Mouse (Mus musculus): Measurements from ENCODE around the gene Nat14. TPM values are rescaled to one million over a fixed set of nuclear protein-coding genes. Genes with fewer than 3 reads are reported as not detected.

Gene Nat14
- polyA plus RNA-seq, 1 experiment from 2014 or later: 4.9 TPM

DNA sequence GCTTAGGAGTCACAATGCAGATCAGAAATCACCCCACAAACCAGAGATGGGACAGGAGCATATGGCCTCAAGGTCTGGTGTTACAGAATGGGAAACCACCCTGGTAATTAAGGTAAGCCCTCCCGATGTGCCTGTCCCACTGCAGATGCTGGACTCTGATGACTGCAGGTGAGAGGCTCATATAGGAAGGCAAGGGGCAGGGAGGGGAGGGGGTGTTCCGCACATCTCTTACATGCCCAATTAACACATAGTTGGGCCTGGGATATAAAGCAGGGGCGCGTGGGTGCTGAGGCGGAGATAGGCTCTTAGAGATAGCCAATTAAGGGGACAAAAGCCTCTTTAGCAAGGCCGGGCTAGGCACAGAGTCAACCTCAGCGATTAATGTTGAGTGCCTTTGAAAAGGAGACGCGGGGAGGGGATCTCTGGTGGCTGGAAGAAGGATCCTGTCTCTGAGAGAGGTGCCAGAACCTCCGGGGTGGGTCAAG lies 15.3 kb upstream of the Nat14 start, which contains the start of gene Gm36210:
Gene Gm36210, minus strand, starts transcription at position 51 of the 485 bp plus-strand sequence.
- H3K27me3 ChIP-seq (ENCODE audit: low read depth, poor library complexity, severe bottlenecking): no peaks in the 10 kb centered on the region
- H3K4me3 ChIP-seq: no peak within 1 kb of the TSS
- 77% methylated on average over 10 of the region's 10 CpGs for WGBS
- no peaks in the 10 kb centered on the region for H3K4me1 ChIP-seq
- no peaks in the 10 kb centered on the region for H3K36me3 ChIP-seq
- H3K27ac ChIP-seq: no peak within 1 kb of the TSS
- DNase-seq (ENCODE audit: low spot score): no peak
- H3K9me3 ChIP-seq (replicated peaks): no peaks in the 10 kb centered on the region

DNA sequence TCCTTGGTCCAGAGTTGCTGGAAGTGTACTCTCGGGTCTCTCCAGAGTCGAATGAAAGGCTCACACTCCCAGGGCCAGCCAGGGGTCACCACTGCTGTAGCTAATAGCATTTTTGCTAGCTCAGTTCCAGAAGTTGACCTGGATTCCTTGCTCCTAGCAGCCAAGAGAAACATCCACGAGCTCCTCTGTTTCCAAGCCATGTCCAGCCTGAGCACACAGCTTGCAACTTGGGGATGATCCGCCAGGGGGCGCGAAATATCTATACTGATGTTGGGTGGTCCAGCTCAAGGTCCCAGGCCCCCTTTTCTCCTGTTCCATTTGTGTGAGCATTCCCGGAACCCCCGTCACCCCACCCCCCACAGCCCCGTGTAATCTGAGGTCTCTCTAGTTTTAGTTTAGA lies 10.3 kb upstream of the Nat14 start:
- Histone ChIP-seq H3K4me1 (peaks cover 9% of the 10 kb centered on the region), H3K9me3 (replicated peaks) (no peaks in the 10 kb centered on the region), H3K4me3 (no peak overlapping the region), H3K36me3 (no peaks in the 10 kb centered on the region), H3K27ac (no peak overlapping the region), H3K27me3 (ENCODE audit: low read depth, poor library complexity, severe bottlenecking) (no peaks in the 10 kb centered on the region)
- 46% methylated on average over 9 of the region's 9 CpGs for WGBS
- peak; percentile 78 for DNase-seq (ENCODE audit: low spot score)

DNA sequence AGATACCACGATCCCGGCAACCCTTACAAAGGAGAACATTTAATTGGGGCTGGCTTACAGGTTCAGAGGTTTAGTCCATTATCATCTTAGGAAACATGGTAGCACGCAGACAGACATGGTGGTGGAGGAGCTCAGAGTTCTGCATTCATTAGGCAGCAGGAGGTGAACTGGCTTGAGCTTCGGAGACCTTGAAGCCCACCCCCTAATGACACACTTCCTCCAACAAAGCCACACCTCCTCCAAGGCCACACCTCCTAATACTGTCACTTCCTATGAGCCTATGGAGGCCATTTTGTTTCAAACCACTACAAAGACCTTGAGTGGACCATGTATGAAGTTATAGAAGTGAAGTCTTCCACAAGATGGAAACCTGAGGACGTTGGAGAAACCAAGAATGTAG lies 9.6 kb upstream of the Nat14 start:
- H3K27me3 ChIP-seq (ENCODE audit: low read depth, poor library complexity, severe bottlenecking): no peaks in the 10 kb centered on the region
- H3K36me3 ChIP-seq: peaks cover 2% of the 10 kb centered on the region
- no peaks in the 10 kb centered on the region for H3K9me3 ChIP-seq (replicated peaks)
- no peak for DNase-seq (ENCODE audit: low spot score)
- H3K4me1 ChIP-seq: peaks cover 15% of the 10 kb centered on the region
- no peak overlapping the region for H3K27ac ChIP-seq
- 58% methylated on average over 5 of the region's 5 CpGs for WGBS
- H3K4me3 ChIP-seq: no peak overlapping the region

DNA sequence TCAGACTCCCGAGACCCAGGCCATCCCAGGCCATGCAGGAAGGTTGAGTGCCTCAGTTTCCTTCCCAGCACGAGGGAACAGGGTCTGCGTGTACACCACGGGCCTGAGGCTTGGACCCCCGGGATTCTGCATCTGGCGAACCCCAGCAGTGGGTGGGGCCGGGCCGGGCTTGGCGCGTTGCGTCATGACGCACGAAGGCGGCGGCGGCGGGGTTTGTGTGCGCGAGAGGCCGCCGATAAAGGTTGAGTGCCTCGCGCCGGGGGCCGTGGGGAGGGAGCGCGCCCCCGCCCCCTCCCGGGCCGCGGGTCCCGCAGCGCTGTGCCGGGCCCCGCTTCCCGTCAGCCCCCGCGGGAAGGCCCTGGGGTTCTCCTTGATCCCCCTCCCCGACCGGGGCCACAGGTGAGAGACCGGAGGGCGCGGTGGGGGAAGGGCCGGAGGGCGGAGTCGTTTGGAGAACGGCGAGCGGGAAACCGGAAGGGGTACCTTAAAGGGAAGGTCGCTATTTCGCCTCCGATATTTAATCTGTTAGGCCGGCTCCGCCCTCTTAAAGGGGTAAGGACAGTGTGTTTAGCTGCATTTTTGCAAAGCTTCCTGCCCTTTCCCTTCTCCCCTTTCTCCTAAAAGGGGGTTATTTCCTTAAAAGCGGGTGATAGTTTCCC lies 6.7 kb upstream of the Nat14 start, which contains the start of gene Zfp628:
Gene Zfp628, plus strand, starts transcription at position 211 of the 659 bp plus-strand sequence.
- under 1% methylated on average over 56 of the region's 56 CpGs for WGBS
- peak; percentile 97 for DNase-seq (ENCODE audit: low spot score)
- peak within 1 kb of the TSS; percentile 84 for H3K4me3 ChIP-seq
- H3K27ac ChIP-seq: peak within 1 kb of the TSS; percentile 99
- peaks cover 31% of the 10 kb centered on the region for H3K36me3 ChIP-seq
- H3K9me3 ChIP-seq (replicated peaks): no peaks in the 10 kb centered on the region
- H3K4me1 ChIP-seq: peaks cover 19% of the 10 kb centered on the region
- no peaks in the 10 kb centered on the region for H3K27me3 ChIP-seq (ENCODE audit: low read depth, poor library complexity, severe bottlenecking)

DNA sequence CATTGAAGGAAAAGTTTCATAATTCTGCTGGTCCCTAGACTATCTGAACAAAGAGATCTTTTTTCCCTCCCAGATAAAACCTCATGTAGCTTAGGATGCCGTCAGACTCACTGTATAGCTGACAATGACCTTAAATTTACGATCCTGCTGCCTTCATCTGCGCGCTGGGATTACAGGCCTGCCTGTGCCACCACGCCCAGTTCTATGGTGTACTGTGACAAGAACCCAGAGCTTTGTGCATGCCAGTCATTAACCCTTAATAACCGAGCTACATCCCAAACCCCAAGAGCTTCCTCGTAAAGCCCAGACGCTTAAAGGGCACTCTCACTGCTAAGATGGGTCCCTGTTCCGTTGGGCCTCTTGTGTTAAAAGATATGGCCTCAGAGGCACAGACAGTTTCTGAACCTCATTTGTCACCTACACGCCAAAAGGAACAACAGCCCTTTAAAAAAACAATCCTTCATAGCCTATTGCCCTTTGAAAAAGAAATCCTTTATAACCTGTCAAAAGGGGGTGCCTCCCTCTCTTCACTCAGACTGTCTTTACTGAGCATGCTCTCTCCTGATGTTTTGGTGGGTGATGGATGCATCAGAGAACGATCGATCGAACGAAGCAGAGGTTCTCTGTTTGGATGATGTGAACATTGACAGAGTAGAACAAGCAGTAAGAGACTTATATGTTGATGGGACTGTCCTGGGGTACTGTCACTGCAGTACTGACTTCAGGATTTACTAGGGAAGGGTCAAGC lies 6.0 kb upstream of the Nat14 start:
- Histone ChIP-seq H3K4me3 (peak overlapping the region; percentile 84), H3K9me3 (replicated peaks) (0 out of 2 replicates have a peak, but pooled peaks cover 1% of the 10 kb centered on the region), H3K4me1 (peaks cover 26% of the 10 kb centered on the region), H3K27me3 (ENCODE audit: low read depth, poor library complexity, severe bottlenecking) (no peaks in the 10 kb centered on the region), H3K36me3 (peaks cover 38% of the 10 kb centered on the region), H3K27ac (peak overlapping the region; percentile 99)
- 22% methylated on average over 14 of the region's 14 CpGs for WGBS
- DNase-seq (ENCODE audit: low spot score): peak; percentile 54

DNA sequence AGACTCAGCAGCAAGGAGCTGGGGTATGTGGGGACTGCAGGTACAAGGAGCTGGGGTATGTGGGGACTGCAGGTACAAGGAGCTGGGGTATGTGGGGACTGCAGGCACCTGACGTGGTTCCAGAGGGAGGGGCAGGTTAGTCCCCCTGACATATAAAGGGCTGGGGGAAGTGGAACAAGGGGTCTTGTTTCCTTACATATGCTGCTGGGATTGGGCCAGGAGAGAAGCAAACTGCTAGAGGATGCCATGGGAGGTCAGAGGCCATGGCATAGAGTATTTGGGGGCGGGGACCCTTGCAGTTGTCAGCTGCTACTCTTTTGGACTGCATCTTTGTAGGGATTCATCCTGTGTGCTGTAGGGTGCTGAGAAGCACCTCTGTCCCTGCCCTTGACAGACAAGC lies 4.3 kb upstream of the Nat14 start:
- WGBS: 93% methylated on average over 2 of the region's 2 CpGs
- H3K27ac ChIP-seq: no peak overlapping the region
- 0 out of 2 replicates have a peak, but pooled peaks cover 1% of the 10 kb centered on the region for H3K9me3 ChIP-seq (replicated peaks)
- H3K4me1 ChIP-seq: peaks cover 43% of the 10 kb centered on the region
- H3K27me3 ChIP-seq (ENCODE audit: low read depth, poor library complexity, severe bottlenecking): no peaks in the 10 kb centered on the region
- no peak overlapping the region for H3K4me3 ChIP-seq
- no peak for DNase-seq (ENCODE audit: low spot score)
- H3K36me3 ChIP-seq: peaks cover 47% of the 10 kb centered on the region

DNA sequence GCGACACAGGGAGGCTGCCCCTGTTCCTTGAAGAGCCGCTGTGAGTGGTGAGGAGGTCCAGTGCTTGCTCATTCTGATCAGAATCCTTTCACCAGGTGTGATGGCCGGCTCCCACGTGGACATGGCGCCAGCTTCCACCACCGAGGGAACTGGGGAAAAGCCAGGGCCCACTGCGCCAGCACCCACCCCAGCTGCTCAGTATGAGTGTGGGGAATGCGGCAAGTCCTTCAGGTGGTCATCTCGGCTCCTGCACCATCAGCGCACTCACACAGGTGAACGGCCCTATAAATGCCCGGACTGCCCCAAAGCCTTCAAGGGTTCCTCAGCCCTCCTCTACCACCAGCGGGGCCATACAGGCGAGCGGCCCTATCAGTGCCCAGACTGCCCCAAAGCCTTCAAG lies 3.1 kb upstream of the Nat14 start:
- peaks cover 55% of the 10 kb centered on the region for H3K4me1 ChIP-seq
- peaks cover 47% of the 10 kb centered on the region for H3K36me3 ChIP-seq
- DNase-seq (ENCODE audit: low spot score): no peak
- no peak overlapping the region for H3K27ac ChIP-seq
- no peak overlapping the region for H3K4me3 ChIP-seq
- WGBS: 91% methylated on average over 15 of the region's 15 CpGs
- H3K27me3 ChIP-seq (ENCODE audit: low read depth, poor library complexity, severe bottlenecking): no peaks in the 10 kb centered on the region
- H3K9me3 ChIP-seq (replicated peaks): 0 out of 2 replicates have a peak, but pooled peaks cover 1% of the 10 kb centered on the region

DNA sequence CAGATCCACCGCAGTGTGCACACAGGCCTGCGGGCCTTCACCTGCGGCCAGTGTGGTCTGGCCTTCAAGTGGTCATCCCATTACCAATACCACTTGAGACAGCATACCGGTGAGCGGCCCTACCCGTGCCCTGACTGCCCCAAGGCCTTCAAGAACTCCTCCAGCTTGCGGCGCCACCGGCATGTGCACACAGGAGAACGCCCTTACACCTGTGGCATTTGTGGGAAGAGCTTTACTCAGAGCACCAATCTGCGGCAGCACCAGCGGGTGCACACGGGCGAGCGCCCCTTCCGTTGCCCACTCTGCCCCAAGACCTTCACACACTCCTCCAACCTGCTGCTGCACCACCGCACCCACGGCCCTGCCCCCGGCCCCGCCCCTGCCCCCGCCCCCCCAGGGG lies 2.7 kb upstream of the Nat14 start:
- peaks cover 59% of the 10 kb centered on the region for H3K4me1 ChIP-seq
- H3K36me3 ChIP-seq: peaks cover 47% of the 10 kb centered on the region
- no peaks in the 10 kb centered on the region for H3K27me3 ChIP-seq (ENCODE audit: low read depth, poor library complexity, severe bottlenecking)
- no peak overlapping the region for H3K4me3 ChIP-seq
- H3K27ac ChIP-seq: no peak overlapping the region
- no peak for DNase-seq (ENCODE audit: low spot score)
- 80% methylated on average over 21 of the region's 21 CpGs for WGBS
- 0 out of 2 replicates have a peak, but pooled peaks cover 1% of the 10 kb centered on the region for H3K9me3 ChIP-seq (replicated peaks)

DNA sequence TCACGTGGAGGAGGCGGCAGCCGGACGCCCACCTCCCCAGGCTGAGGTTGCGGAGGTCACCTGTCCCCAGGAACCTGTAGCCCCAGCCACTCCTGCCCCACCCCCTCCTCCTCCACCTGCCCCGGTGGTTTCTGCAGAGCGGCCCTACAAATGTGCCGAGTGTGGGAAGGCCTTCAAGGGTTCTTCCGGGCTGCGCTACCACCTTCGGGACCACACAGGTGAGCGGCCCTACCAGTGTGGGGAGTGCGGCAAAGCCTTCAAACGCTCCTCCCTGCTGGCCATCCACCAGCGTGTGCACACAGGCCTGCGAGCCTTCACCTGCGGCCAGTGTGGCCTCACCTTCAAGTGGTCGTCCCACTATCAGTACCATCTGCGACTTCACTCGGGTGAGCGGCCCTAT lies 1.9 kb upstream of the Nat14 start:
- Histone ChIP-seq H3K9me3 (replicated peaks) (0 out of 2 replicates have a peak, but pooled peaks cover 1% of the 10 kb centered on the region), H3K27ac (peak overlapping the region; percentile 89; the same call in 1 of the 2 replicates), H3K4me3 (no peak overlapping the region; the same call in 1 of the 2 replicates), H3K27me3 (ENCODE audit: low read depth, poor library complexity, severe bottlenecking) (no peaks in the 10 kb centered on the region), H3K36me3 (peaks cover 47% of the 10 kb centered on the region), H3K4me1 (peaks cover 68% of the 10 kb centered on the region)
- DNase-seq (ENCODE audit: low spot score): no peak
- 87% methylated on average over 21 of the region's 21 CpGs for WGBS

DNA sequence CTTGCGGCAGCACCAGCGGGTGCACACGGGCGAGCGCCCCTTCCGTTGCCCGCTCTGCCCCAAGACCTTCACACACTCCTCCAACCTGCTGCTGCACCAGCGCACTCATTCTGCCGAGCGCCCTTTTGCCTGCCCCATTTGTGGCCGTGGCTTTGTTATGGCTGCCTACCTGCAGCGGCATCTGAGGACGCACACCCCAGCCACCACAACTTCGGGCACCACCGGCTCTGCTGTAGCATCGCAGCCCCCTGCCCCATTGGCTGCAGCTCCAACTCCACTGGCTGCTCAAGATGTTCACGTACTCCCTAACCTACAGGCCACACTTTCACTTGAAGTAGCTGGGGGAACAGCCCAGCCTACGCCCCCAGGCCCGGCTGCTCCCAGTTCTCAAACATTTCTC lies 1.3 kb upstream of the Nat14 start:
- Histone ChIP-seq H3K27ac (peak overlapping the region; percentile 89), H3K36me3 (peaks cover 47% of the 10 kb centered on the region), H3K27me3 (ENCODE audit: low read depth, poor library complexity, severe bottlenecking) (no peaks in the 10 kb centered on the region), H3K9me3 (replicated peaks) (0 out of 2 replicates have a peak, but pooled peaks cover 1% of the 10 kb centered on the region), H3K4me1 (peaks cover 73% of the 10 kb centered on the region), H3K4me3 (peak overlapping the region; percentile 20)
- DNase-seq (ENCODE audit: low spot score): no peak
- WGBS: 92% methylated on average over 19 of the region's 19 CpGs

DNA sequence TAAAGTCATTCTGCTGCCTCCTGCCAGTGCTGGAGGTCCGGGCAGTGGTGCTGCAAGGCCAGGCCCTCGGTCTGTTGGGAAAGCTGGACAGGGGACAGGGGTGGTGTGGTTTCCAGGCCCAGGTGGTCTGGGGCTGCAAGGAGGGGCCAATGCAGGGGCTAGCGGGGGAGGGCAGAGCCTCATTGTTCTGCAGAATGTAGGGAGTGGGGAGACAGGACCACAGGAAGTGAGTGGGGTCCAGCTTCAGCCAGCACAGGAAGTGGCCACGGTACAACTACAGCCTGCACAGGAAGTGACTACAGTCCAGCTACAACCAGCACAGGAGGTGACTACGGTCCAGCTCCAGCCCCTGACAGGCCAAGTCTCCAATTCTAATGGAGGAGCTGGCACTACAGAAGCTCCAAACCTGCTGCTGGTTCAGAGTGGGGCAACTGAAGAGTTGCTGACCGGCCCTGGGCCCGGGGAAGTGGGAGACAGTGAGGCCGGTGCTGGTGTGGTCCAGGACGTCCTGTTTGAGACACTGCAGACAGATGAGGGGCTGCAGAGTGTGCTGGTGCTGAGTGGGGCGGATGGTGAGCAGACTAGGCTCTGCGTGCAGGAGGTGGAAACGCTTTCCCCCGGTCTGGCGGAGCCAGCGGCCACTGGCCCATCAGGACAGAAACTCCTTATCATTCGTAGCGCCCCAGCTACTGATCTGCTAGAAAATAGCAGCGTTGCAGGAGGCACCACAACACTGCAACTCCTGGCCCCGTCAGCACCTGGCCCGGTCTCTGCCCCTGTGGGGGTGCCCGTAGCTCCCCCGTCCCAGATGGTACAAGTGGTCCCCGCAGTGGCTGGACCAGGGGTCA lies 628 bp upstream of the Nat14 start:
- peaks cover 74% of the 10 kb centered on the region for H3K4me1 ChIP-seq
- WGBS: 63% methylated on average over 23 of the region's 23 CpGs
- 0 out of 2 replicates have a peak, but pooled peaks cover 1% of the 10 kb centered on the region for H3K9me3 ChIP-seq (replicated peaks)
- no peaks in the 10 kb centered on the region for H3K27me3 ChIP-seq (ENCODE audit: low read depth, poor library complexity, severe bottlenecking)
- H3K27ac ChIP-seq: peak overlapping the region; percentile 89
- DNase-seq (ENCODE audit: low spot score): no peak
- peak overlapping the region; percentile 20 for H3K4me3 ChIP-seq
- peaks cover 47% of the 10 kb centered on the region for H3K36me3 ChIP-seq

DNA sequence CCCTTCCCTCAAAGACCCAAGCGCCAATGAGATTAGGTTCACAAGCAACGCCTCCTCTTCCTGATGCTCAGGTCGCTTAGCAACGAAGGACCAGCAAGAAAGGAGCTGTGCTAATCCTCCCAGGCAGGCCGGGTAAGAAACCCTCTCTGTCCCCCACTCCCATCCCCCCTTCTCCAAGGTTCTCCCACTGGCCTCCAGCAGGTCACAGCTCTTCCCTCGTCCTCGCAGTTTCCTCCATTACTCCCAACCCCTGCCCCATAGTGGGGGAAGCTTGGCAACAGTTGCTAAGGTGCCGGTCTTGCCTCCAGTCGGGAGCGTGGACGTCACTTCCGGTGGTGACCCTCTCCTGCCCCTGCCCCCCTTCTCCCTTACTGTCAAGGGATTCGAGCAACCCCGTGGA lies 680 bp downstream of the Nat14 start:
- WGBS: under 1% methylated on average over 14 of the region's 14 CpGs
- 0 out of 2 replicates have a peak, but pooled peaks cover 1% of the 10 kb centered on the region for H3K9me3 ChIP-seq (replicated peaks)

More for the DNA sequence above, 680 bp downstream of the Nat14 start:
- Histone ChIP-seq H3K4me1 (peaks cover 78% of the 10 kb centered on the region), H3K36me3 (peaks cover 43% of the 10 kb centered on the region), H3K27me3 (ENCODE audit: low read depth, poor library complexity, severe bottlenecking) (no peaks in the 10 kb centered on the region), H3K4me3 (peak overlapping the region; percentile 56), H3K27ac (peak overlapping the region; percentile 89)
- DNase-seq (ENCODE audit: low spot score): peak; percentile 92
